Mouse (Mus musculus): ENCODE results near the gene Ddx5. TPM values are rescaled to one million over a fixed set of nuclear protein-coding genes. Genes with fewer than 3 reads are reported as not detected.
"Not testable (repeated sequence)": the region's sequence is repeated elsewhere in the genome, so short reads cannot be mapped to it uniquely, and the experiment has no call there.

Ddx5 gene
- polyA plus RNA-seq, 1 experiment from 2014 or later, result 340 TPM

DNA sequence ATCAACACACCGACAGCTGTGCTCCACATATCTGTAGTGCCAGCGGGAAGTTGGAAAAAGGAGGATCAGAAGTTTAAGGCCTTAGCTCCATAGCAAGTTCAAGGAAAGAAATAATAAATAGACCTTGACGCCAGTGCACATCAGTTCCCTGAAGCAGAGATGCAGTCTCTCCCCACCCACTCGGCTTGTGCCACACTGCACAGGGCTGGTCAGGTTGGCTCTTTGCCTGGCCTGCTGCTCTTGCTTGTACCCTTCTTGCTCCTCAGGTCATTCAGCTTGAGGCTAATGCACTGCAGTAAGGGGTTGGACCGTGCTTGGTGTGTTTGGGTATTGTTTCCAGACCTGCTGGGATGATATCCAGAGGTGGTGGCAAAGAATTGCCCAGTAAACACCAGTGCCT is 28.5 kb downstream of the Ddx5 start:
- H3K9ac ChIP-seq (ENCODE audit: low read length), result no peak overlapping the region
- no peak for ATAC-seq (replicated peaks; ENCODE audit: low FRiP score, low TSS enrichment, low read depth)

DNA sequence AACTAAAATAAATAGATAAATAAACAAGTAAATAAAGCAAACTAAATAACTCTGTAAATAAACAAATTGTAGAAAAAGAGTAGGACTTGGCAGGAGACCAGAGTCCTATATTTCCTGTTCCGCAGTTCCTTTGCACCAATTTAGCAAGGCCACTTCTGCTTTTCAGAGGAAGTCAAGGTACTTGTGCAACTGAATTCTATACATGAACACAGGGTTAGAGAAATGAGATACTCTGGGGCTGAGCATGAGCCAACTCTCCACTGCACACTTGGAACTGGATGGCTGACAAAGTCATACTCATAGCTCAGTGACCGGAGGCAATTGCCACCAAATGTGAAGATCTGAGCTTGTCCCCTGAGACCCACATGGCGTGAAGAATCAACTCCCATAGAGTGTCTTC is 30.0 kb downstream of the Ddx5 start:
- no peak overlapping the region for H3K27ac ChIP-seq (ENCODE audit: low read depth)
- WGBS, result 89% methylated on average over 3 of the region's 3 CpGs
- no peak for ATAC-seq (replicated peaks; ENCODE audit: low FRiP score, low TSS enrichment, low read depth)

More for the DNA sequence above, 28.5 kb downstream of the Ddx5 start:
- no peak overlapping the region for H3K4me3 ChIP-seq (ENCODE audit: low read depth, low read length)
- no peak for DNase-seq (ENCODE audit: low spot score)
- H3K36me3 ChIP-seq (ENCODE audit: control insufficient read depth, insufficient read depth, low read length), result peaks cover 4% of the 10 kb centered on the region; the same call in 1 of the 2 replicates
- 90% methylated on average over 5 of the region's 5 CpGs for WGBS
- no peaks in the 10 kb centered on the region for H3K9me3 ChIP-seq (ENCODE audit: control insufficient read depth, low read length)
- peaks cover 13% of the 10 kb centered on the region for H3K4me1 ChIP-seq (replicated peaks; ENCODE audit: control insufficient read depth, insufficient read depth, low read length)
- no peak overlapping the region for H3K4me2 ChIP-seq (ENCODE audit: low read length)
- H3K27me3 ChIP-seq (replicated peaks; ENCODE audit: control insufficient read depth, insufficient read depth, low read length), result no peaks in the 10 kb centered on the region
- H3K27ac ChIP-seq (ENCODE audit: low read depth), result no peak overlapping the region

DNA sequence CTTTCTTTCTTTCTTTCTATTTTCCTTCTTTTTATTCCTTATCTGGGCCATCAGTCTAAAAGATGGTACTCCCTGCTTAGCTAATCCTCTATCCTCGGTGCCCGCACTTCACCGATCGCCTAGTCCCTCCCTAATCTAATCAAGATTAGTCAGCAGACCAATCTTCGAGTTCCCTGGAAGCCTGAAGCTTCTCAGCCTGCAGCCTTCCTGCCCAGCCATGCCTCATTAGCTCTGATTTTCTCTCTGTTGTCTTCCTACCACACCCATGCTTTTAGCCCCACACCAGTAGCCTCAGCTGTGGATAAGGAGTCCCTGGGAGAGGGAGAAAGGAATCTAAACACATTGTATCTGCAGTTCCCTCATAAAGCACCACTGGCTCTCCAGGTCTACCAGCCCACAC is 33.4 kb downstream of the Ddx5 start:
- H3K36me3 ChIP-seq (ENCODE audit: control insufficient read depth, insufficient read depth, low read length), result no peaks in the 10 kb centered on the region
- no peaks in the 10 kb centered on the region for H3K4me1 ChIP-seq (replicated peaks; ENCODE audit: control insufficient read depth, insufficient read depth, low read length)
- H3K4me3 ChIP-seq (ENCODE audit: low read depth, low read length), result no peak overlapping the region
- no peak overlapping the region for H3K4me2 ChIP-seq (ENCODE audit: low read length)
- no peaks in the 10 kb centered on the region for H3K27me3 ChIP-seq (replicated peaks; ENCODE audit: control insufficient read depth, insufficient read depth, low read length)
- no peak for DNase-seq (ENCODE audit: low spot score)
- WGBS, result 57% methylated on average over 5 of the region's 5 CpGs
- no peak for ATAC-seq (replicated peaks; ENCODE audit: low FRiP score, low TSS enrichment, low read depth)
- no peaks in the 10 kb centered on the region for H3K9me3 ChIP-seq (ENCODE audit: control insufficient read depth, low read length)
- no peak overlapping the region for H3K27ac ChIP-seq (ENCODE audit: low read depth)
- H3K9ac ChIP-seq (ENCODE audit: low read length), result no peak overlapping the region

More for the DNA sequence above, 30.0 kb downstream of the Ddx5 start:
- no peak overlapping the region for H3K9ac ChIP-seq (ENCODE audit: low read length)
- no peak overlapping the region for H3K4me3 ChIP-seq (ENCODE audit: low read depth, low read length)
- H3K27me3 ChIP-seq (replicated peaks; ENCODE audit: control insufficient read depth, insufficient read depth, low read length), result no peaks in the 10 kb centered on the region
- peaks cover 13% of the 10 kb centered on the region for H3K4me1 ChIP-seq (replicated peaks; ENCODE audit: control insufficient read depth, insufficient read depth, low read length)
- H3K9me3 ChIP-seq (ENCODE audit: control insufficient read depth, low read length), result no peaks in the 10 kb centered on the region
- DNase-seq (ENCODE audit: low spot score), result no peak
- no peaks in the 10 kb centered on the region for H3K36me3 ChIP-seq (ENCODE audit: control insufficient read depth, insufficient read depth, low read length)
- H3K4me2 ChIP-seq (ENCODE audit: low read length), result no peak overlapping the region

DNA sequence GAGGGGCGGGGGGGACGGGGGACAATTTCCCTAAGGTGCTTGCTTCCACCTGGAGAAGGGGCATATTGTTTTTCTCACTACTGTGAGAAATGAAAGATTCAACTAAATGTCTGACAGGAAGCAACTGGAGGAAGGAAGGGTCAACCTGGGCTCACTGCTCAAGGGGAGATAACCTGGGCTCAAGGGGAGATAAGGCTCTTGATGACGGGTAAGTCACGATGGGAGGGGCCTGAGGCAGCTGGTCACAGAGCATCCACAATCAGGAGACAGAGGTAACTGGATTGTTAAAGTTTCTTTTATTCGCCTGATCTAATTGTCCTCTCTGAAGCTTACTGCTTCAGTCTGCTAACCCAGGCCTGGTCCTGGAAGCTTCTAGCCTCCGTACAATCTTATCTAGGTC is 35.7 kb downstream of the Ddx5 start:
- Histone ChIP-seq H3K4me3 (ENCODE audit: low read depth, low read length) (no peak overlapping the region), H3K36me3 (ENCODE audit: control insufficient read depth, insufficient read depth, low read length) (no peaks in the 10 kb centered on the region), H3K4me1 (replicated peaks; ENCODE audit: control insufficient read depth, insufficient read depth, low read length) (no peaks in the 10 kb centered on the region), H3K27ac (ENCODE audit: low read depth) (no peak overlapping the region), H3K27me3 (replicated peaks; ENCODE audit: control insufficient read depth, insufficient read depth, low read length) (no peaks in the 10 kb centered on the region), H3K4me2 (ENCODE audit: low read length) (no peak overlapping the region), H3K9ac (ENCODE audit: low read length) (no peak overlapping the region), H3K9me3 (ENCODE audit: control insufficient read depth, low read length) (no peaks in the 10 kb centered on the region)
- ATAC-seq (replicated peaks; ENCODE audit: low FRiP score, low TSS enrichment, low read depth), result no peak
- DNase-seq (ENCODE audit: low spot score), result no peak
- WGBS, result 87% methylated on average over 6 of the region's 6 CpGs

DNA sequence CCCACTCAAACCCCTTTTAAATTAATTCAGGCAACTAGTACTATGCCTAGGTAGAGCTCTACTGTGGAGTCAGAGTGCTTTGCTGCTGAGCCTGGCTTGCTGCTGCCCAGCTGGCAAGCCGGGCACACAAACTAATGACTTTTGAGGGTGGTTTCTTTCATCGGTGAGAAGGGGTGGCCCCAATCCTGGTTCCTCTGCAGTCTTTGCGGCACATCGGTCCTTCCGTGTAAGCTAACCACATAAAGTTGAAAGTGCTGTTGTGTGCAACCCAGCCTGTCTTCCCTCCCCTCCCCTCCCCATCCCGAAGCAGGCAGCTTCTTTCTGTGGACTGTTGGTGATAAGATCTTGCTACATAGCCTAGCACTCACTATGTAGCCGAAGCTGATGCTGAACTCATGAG is 36.9 kb downstream of the Ddx5 start:
- Histone ChIP-seq H3K9ac (ENCODE audit: low read length) (no peak overlapping the region), H3K9me3 (ENCODE audit: control insufficient read depth, low read length) (no peaks in the 10 kb centered on the region), H3K27ac (ENCODE audit: low read depth) (no peak overlapping the region), H3K4me2 (ENCODE audit: low read length) (no peak overlapping the region), H3K4me3 (ENCODE audit: low read depth, low read length) (no peak overlapping the region), H3K4me1 (replicated peaks; ENCODE audit: control insufficient read depth, insufficient read depth, low read length) (no peaks in the 10 kb centered on the region), H3K27me3 (replicated peaks; ENCODE audit: control insufficient read depth, insufficient read depth, low read length) (no peaks in the 10 kb centered on the region), H3K36me3 (ENCODE audit: control insufficient read depth, insufficient read depth, low read length) (no peaks in the 10 kb centered on the region)
- ATAC-seq (replicated peaks; ENCODE audit: low FRiP score, low TSS enrichment, low read depth) (no peak), DNase-seq (ENCODE audit: low spot score) (no peak)
- WGBS, result 77% methylated on average over 7 of the region's 7 CpGs

GRCm38 (mm10) chr11:106751039-106752018 is 37.7 kb downstream of the Ddx5 start, which contains the start of gene Milr1:
Milr1 (plus strand) TSS chr11:106751226.
- Histone ChIP-seq H3K9ac (ENCODE audit: low read length) (no peak within 1 kb of the TSS), H3K9me3 (ENCODE audit: control insufficient read depth, low read length) (no peaks in the 10 kb centered on the region), H3K4me1 (replicated peaks; ENCODE audit: control insufficient read depth, insufficient read depth, low read length) (no peaks in the 10 kb centered on the region), H3K27me3 (replicated peaks; ENCODE audit: control insufficient read depth, insufficient read depth, low read length) (no peaks in the 10 kb centered on the region), H3K36me3 (ENCODE audit: control insufficient read depth, insufficient read depth, low read length) (no peaks in the 10 kb centered on the region), H3K4me3 (ENCODE audit: low read depth, low read length) (no peak within 1 kb of the TSS), H3K27ac (ENCODE audit: low read depth) (no peak within 1 kb of the TSS), H3K4me2 (ENCODE audit: low read length) (no peak within 1 kb of the TSS)
- DNase-seq (ENCODE audit: low spot score) (no peak), ATAC-seq (replicated peaks; ENCODE audit: low FRiP score, low TSS enrichment, low read depth) (no peak)
- WGBS, result 81% methylated on average over 17 of the region's 17 CpGs

GRCm38 (mm10) chr11:106750121-106750751 is 38.7 kb downstream of the Ddx5 start, which contains the start of gene Pecam1:
Pecam1 (minus strand) TSS chr11:106750628.
- Histone ChIP-seq H3K27ac (ENCODE audit: low read depth) (no peak within 1 kb of the TSS), H3K27me3 (replicated peaks; ENCODE audit: control insufficient read depth, insufficient read depth, low read length) (no peaks in the 10 kb centered on the region), H3K9ac (ENCODE audit: low read length) (no peak within 1 kb of the TSS), H3K36me3 (ENCODE audit: control insufficient read depth, insufficient read depth, low read length) (no peaks in the 10 kb centered on the region), H3K9me3 (ENCODE audit: control insufficient read depth, low read length) (no peaks in the 10 kb centered on the region), H3K4me3 (ENCODE audit: low read depth, low read length) (no peak within 1 kb of the TSS), H3K4me1 (replicated peaks; ENCODE audit: control insufficient read depth, insufficient read depth, low read length) (no peaks in the 10 kb centered on the region), H3K4me2 (ENCODE audit: low read length) (no peak within 1 kb of the TSS)
- ATAC-seq (replicated peaks; ENCODE audit: low FRiP score, low TSS enrichment, low read depth) (no peak), DNase-seq (ENCODE audit: low spot score) (no peak)
- WGBS, result 71% methylated on average over 13 of the region's 13 CpGs

DNA sequence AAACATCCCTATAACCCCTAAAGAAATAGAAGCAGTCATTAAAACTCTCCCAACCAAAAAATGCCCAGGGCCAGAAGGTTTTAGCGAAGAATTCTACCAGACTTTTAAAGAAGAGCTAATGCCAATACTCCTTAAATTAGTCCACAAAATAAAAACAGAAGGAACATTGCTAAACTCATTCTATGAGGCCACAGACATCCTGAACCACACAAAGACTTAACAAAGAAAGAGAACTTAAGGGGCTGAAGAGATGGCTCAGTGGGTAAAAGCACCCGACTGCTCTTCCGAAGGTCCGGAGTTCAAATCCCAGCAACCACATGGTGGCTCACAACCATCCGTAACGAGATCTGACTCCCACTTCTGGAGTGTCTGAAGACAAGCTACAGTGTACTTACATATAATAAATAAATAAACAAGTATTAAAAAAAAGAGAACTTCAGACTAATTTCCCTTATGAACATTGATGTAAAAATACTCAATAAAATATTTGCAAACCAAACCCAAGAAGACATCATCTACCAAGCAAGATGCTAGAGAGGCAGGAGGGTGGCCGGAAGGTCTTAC is 39.3 kb downstream of the Ddx5 start:
- not testable (repeated sequence) for H3K27ac ChIP-seq (ENCODE audit: low read depth); H3K36me3 ChIP-seq (ENCODE audit: control insufficient read depth, insufficient read depth, low read length); H3K4me3 ChIP-seq (ENCODE audit: low read depth, low read length); H3K4me2 ChIP-seq (ENCODE audit: low read length); H3K4me1 ChIP-seq (replicated peaks; ENCODE audit: control insufficient read depth, insufficient read depth, low read length); H3K9me3 ChIP-seq (ENCODE audit: control insufficient read depth, low read length); ATAC-seq (replicated peaks; ENCODE audit: low FRiP score, low TSS enrichment, low read depth); DNase-seq (ENCODE audit: low spot score); H3K9ac ChIP-seq (ENCODE audit: low read length); H3K27me3 ChIP-seq (replicated peaks; ENCODE audit: control insufficient read depth, insufficient read depth, low read length)
- 94% methylated on average over 7 of the region's 7 CpGs for WGBS

All from intestine, embryonic 14.5 days (tissue).